Mouse (Mus musculus) CD4-positive helper T cell, adult 2 months (primary cell): ENCODE data around the gene Sp2.
A peak's percentile ranks its signal among the peaks of the same experiment; 100 is the strongest.

ENCODE experiments used
- DNase-seq: peaks from one replicate; pipeline ENCODE4 v3.0.0-alpha.2; 2012; ENCODE audit warnings: low read depth, missing footprints, low spot score

Gene Sp2

GRCm38 (mm10) chr11:96995836-96996772, 13.3 kb upstream of the Sp2 start:
- peak; percentile 92 for DNase-seq

DNA sequence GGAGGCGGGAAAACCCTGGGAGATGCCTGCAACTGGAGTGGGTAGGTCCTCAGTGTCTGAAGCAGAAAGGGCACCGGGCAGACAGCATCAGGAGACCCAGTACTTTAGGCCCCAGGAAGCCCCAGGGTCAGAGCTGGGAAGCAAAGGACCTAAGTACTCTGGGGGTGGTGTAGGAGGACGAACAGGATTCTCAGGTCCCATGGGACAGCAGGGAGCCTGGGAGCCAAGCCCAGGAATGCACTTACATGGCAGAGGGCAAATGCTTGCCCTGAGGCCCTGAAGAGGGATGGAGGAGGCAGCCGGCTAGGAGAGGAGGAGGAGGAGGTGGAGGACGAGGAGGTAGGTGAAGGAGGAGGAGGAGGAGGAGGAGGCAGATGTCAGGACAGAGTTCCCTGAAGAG, 12.3 kb upstream of the Sp2 start:
- DNase-seq, result no peak

GRCm38 (mm10) chr11:96992722-96993311, 10.1 kb upstream of the Sp2 start:
- DNase-seq, result peak; percentile 76

GRCm38 (mm10) chr11:96991501-96991900, 8.7 kb upstream of the Sp2 start:
- DNase-seq, result no peak

GRCm38 (mm10) chr11:96987873-96988655, 5.3 kb upstream of the Sp2 start:
- peak; percentile 92 for DNase-seq

DNA sequence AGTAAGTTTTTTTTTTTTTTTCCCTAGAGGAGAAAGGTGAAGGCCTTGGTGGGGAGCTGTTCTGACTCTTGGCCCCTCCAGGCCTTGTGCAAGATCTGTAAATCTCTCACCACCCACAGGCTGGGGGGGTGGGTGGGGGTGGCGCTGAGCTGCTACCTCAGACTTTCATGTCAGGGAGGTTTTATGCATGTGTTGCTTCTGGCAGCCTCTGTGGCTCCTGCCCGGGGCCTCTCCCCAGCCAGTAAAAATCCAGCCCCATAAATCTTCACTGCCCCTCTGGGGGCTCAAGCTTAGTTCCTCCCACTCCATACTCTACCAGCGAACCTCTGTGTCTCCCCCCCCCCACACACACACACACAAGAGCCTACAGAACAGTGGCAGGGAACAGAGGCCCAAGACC, 3.7 kb upstream of the Sp2 start:
- DNase-seq, result peak; percentile 48

DNA sequence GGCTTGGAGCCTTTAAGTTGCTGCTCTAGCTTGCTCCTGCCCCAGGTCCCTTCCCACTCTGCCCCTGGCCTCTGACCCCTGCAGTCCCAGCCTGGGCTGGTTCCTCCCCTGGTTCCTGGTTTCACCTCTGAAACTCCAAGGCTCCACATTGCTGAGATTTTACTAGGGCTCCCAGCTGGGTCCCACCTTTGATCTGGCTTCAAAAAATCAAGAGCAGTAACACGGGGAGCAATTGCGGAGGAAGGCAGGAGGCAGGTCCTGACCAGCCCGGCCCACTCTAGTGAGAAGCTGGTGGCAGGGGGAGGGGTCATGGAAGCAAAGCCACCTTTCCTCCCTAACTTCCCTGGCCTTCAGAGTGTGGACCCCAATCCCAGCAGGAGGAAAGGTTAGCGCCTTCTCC, 2.1 kb upstream of the Sp2 start:
- DNase-seq, result no peak

DNA sequence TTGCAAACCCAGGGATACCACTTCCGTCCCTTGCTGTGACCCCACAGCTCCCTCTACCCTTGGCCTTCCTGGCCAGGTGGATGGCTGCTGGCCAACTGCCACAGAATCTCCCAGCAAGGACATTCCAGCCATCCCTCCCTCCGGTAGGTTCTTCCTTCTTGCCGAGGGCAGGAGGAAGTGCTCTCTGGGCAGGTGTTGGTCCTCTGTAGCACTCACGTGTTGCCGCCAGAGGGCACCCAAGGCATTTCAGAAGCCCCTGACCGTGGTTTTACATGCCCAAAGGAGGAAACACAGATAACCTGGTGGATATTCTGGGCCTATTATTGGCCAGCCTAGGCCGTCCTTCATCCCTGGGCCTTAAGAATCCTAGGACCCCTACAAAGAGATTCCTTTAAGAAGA, 404 bp downstream of the Sp2 start:
- DNase-seq, result peak; percentile 84

DNA sequence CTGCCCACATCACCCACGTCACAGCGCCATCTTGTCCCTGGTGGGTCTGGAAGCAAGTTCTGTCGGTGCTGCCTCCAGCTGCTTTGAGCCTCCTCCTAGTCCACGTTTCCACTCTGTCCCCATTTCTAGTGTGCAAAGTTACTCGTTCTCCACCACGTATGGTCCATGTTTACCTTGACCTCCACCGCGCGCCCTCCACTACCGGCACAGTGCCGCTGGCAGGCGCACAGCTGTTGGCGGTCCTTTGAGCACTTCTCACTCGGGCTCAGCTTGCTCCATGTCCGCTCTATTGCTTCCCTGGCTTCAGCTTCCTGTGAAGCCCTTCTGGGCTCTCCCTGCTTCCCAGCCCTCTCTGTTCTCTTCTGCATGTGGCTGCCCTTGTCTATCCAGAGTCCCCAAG, 1.3 kb downstream of the Sp2 start:
- DNase-seq, result no peak

GRCm38 (mm10) chr11:96980021-96980420, 2.7 kb downstream of the Sp2 start:
- DNase-seq, result no peak

DNA sequence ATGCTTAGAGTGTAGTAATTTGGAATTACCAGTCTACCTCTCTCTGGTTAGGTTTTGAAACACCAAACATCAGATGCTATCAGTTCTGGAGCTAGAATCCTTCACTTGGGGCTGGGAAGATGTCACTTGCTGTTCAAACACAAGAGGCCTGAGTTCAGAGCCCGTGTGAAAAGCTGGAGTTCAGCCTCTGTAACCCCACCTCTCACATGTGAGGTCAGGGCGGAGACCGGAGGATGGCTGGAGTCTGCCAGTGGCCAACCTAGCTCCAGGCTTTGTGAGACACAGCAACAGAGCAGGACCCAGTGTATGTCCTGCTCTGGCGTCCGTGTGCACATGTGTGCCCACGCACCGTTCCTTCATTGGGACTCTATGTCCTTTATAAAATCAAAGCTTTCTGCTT, 3.4 kb downstream of the Sp2 start:
- no peak for DNase-seq

DNA sequence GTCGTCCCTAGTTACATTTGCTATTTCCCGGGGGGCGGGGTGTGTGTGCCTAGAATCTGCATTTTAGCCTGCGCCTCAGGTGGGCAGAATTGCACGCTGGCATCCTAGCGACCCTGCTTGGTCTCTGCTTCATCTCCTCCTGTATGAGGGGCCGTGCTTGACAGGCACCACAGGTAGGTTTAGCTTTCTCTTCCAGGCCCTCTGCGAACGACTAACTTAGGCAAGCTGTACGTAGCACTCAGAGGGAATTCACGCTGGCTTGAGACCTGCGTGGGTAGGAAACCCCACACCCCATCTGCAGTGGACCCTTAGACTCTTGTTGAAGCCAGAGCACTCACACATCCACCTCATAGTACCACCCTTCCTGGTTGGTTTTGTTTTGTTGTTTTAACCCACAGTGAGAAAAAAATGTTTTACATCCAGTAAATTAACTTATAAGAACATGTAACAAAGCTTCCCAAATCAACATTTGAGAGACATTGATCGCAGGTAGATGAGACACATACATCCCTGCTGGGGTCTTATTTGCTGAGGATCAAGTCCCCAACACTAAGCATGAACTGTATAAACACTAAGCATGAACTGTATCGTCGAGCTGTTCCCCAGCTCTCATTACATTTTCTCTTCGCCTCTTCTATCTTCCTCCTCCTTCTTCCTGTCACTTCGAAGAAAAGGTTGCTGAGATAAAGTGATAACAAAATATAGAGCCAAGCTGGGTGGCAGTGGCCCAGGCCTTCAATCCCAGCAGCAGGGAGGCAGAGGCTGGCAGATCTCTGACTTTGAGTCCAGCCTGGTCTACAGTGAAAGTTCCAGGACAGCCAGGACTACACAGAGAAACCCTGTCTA, 4.1 kb downstream of the Sp2 start:
- DNase-seq, result peak; percentile 47

DNA sequence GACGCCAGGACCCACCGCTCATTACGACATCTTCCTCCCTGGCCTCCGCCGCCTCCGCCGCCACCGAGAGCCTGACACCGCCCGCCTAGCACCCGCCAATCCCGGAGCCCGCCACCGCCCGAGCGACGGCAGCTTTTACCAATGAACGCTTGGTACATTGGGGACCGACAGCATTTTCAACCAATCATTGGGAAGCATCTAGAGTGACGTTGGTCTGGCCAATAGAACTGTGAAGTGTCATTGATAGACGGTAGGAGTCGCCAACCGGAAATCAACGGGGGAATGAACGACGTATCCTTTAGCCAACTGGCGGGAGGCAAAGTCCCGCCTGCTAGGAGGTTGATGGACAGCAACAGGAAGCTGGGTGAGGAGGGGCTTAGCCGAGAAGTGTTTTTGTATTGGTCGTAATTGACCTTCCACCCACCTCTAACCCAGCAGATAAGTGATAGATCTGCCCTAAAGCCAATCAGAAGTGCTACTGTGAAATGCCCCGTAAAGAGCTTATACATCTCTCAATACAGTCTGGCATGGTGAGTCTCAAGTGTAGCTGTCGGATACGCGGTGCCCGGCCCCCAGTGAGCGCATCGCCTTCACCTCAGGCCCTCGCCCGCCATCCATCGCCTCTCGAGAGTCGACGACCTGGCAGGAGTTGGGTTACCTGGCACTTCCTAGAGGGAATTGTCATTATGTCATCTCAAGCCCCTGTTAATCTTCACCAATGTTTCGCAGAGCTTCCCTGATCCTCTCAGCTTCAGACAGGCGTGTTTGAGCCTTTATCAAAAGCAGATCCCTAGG, 5.0 kb downstream of the Sp2 start:
- peak; percentile 100 for DNase-seq

GRCm38 (mm10) chr11:96976911-96977591, 5.7 kb downstream of the Sp2 start:
- no peak for DNase-seq

GRCm38 (mm10) chr11:96976379-96976687, 6.4 kb downstream of the Sp2 start:
- DNase-seq, result no peak

DNA sequence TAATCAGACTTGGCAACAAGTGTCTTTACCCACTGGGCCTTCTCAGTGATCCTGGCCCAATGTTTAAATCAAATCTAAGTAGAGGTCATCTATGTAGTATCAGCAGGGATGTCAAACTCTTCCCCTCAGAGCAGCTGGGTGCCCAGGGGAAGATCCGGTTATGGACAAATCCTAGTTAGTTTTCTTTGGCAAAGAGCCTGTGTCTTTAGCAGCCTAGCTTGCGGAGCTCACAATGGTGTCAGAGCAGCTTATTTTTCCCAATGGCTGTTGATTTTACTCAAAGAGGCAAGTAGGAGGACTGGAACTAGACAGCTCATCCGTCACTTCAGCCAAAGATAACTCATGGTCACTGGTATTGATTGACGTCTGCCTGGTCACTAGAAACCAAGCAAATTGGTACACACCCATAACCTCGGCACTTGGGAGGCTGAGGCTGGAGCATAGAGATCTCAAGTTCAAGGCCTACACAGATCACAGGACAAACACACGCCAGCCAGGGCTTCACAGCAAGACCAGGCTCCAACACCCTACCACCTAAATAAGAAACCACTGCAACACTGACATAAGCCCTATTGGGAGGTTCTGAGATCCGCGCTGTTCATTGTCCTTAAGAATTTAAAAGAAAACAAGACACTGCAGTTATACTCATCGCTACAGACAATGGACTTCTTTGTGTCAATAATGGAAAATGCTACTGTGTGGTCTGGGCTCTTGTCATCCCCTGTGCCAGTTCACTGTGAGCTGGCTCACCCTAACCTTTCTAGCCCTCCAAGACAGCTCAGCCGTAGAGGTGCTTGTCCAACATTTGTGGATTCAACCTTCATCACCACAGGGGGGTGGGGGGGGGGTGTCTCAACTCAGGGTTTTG, 7.0 kb downstream of the Sp2 start:
- DNase-seq, result no peak

DNA sequence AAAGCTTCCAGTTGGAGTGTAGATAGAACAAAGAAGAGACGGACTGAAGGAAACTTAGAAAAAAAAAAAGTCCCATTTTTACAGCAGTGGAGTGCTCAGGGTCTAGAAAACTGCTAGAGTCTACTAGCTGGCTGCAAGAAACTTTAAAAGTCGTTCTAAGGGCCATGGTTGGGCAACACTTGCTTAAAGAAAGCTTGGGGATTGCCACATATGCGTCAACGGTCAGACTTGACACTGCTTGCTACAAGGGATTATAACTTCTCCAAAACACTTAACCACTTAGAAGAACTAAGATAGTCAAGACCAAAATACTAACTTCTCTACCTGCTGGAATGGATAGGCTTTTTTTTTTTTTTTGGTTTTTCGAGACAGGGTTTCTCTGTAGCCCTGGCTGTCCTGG, 7.9 kb downstream of the Sp2 start:
- no peak for DNase-seq

- no peak for DNase-seq
These were observed 9.3 kb downstream of the Sp2 start for GRCm38 (mm10) chr11:96973426-96973964.

- DNase-seq, result no peak
These were observed 9.9 kb downstream of the Sp2 start for GRCm38 (mm10) chr11:96972906-96973305.
